Mouse (Mus musculus) ovary, postnatal 10 days (tissue): ENCODE results near the gene Sst.
"Not testable (repeated sequence)": the region's sequence is repeated elsewhere in the genome, so short reads cannot be mapped to it uniquely, and the experiment has no call there.

ENCODE experiments used
- DNase-seq: peaks from one replicate; pipeline ENCODE4 v3.0.0; 2022; ENCODE audit warnings: low spot score

Sst gene

GRCm38 (mm10) chr16:23890636-23891035, at the start of gene Sst:
Gene Sst (minus strand): TSS chr16:23890958.
- DNase-seq: no peak

GRCm38 (mm10) chr16:23934397-23934796, 43.6 kb upstream of the Sst start:
- no peak for DNase-seq

- DNase-seq: no peak
Measured at GRCm38 (mm10) chr16:23932294-23932693, 41.5 kb upstream of the Sst start, which contains the start of gene Rtp2. Gene Rtp2 (minus strand): TSS chr16:23932394.

- DNase-seq: no peak
Measured at GRCm38 (mm10) chr16:23931275-23931674, 40.5 kb upstream of the Sst start.

GRCm38 (mm10) chr16:23930426-23931073, 39.8 kb upstream of the Sst start:
- DNase-seq: no peak

GRCm38 (mm10) chr16:23927301-23928114, 36.8 kb upstream of the Sst start:
- no peak for DNase-seq

GRCm38 (mm10) chr16:23922906-23923305, 32.1 kb upstream of the Sst start:
- no peak for DNase-seq

GRCm38 (mm10) chr16:23921697-23922096, 30.9 kb upstream of the Sst start:
- no peak for DNase-seq

- DNase-seq: no peak
Measured at GRCm38 (mm10) chr16:23919418-23919817, 28.7 kb upstream of the Sst start.

GRCm38 (mm10) chr16:23913401-23913800, 22.6 kb upstream of the Sst start:
- DNase-seq: no peak

- DNase-seq: no peak
Measured at GRCm38 (mm10) chr16:23912741-23913140, 22.0 kb upstream of the Sst start.

GRCm38 (mm10) chr16:23909015-23909354, 18.2 kb upstream of the Sst start:
- DNase-seq: not testable (repeated sequence)

GRCm38 (mm10) chr16:23908076-23909014, 17.6 kb upstream of the Sst start:
- not testable (repeated sequence) for DNase-seq

GRCm38 (mm10) chr16:23906586-23906985, 15.8 kb upstream of the Sst start:
- not testable (repeated sequence) for DNase-seq

- no peak for DNase-seq
Measured at GRCm38 (mm10) chr16:23901411-23901810, 10.7 kb upstream of the Sst start.

- no peak for DNase-seq
Measured at GRCm38 (mm10) chr16:23900061-23900460, 9.3 kb upstream of the Sst start.

GRCm38 (mm10) chr16:23898840-23899239, 8.1 kb upstream of the Sst start:
- DNase-seq: peak; percentile 49

GRCm38 (mm10) chr16:23897984-23898586, 7.3 kb upstream of the Sst start:
- peak; percentile 19 for DNase-seq

- DNase-seq: no peak
Measured at GRCm38 (mm10) chr16:23897486-23897885, 6.7 kb upstream of the Sst start.

GRCm38 (mm10) chr16:23895135-23895534, 4.4 kb upstream of the Sst start:
- DNase-seq: no peak

GRCm38 (mm10) chr16:23890151-23890550, 607 bp downstream of the Sst start:
- DNase-seq: no peak
